8 mouse cellular contexts compared by ENCODE assay signal in the genomic region with DNA sequence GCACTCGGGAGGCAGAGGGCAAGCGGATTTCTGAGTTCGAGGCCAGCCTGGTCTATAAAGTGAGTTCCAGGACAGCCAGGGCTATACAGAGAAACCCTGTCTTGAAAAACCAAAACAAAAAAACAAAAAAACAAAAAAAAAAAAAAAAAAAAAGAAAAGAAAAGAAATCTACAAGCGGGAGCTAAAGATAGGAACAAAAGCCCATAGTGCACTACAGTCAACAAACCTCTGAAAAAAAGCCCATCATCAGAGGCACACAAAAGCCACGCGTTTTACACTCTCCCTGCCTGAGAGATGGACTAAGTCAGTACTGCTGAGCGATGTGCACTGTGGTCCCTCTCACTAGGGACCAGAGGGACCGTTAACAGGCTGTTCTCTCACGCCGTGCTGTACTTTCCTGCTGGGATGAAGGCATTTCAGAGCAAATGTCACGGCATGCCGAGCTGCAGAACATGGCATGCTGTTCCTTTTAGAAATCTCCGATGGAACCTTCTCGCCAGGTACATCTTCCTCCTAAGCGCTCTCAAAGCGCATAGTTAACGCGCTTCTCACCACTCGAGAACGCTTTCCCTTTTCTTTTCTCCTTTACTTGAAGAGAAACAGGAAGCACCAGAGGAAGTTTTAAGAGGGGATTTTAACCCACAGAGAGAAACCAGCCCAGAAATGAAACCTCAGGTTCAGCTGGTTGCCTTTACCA. TPM values are rescaled to one million over a fixed set of nuclear protein-coding genes. Genes with fewer than 3 reads are reported as not detected.
DNase-seq lines count a peak whose midpoint lies in the region; ATAC-seq and TF ChIP-seq lines count a peak whose summit lies in the region.

No protein-coding gene starts in this region.

- H3K4me3 ChIP-seq in intestine, postnatal 0 days (ENCODE audit: low read depth, low read length): peak overlapping the region; percentile 9; the same call in 1 of the 2 replicates
- peak overlapping the region; percentile 30; the same call in 1 of the 2 replicates for H3K4me3 ChIP-seq in olfactory bulb, adult 2 months (ENCODE audit: insufficient read depth, low read depth, low read length)

- H3K27me3 ChIP-seq in intestine, postnatal 0 days (replicated peaks; ENCODE audit: control insufficient read depth, insufficient read depth, low read length): no peaks in the 10 kb centered on the region

- no peaks in the 10 kb centered on the region for H3K9me3 ChIP-seq in intestine, postnatal 0 days (ENCODE audit: control insufficient read depth)

- no peak for TF ChIP-seq CTCF in intestine, postnatal 0 days (IDR thresholded peaks at IDR 0.05; ENCODE audit: low read depth)
- no peak for TF ChIP-seq CTCF in olfactory bulb, adult 2 months (IDR thresholded peaks at IDR 0.05; ENCODE audit: insufficient read depth, low read depth, low read length)

- 53% methylated on average over 20 of the region's 20 CpGs for WGBS in intestine, postnatal 0 days
- WGBS in olfactory bulb, adult 2 months: 21% methylated on average over 20 of the region's 20 CpGs

- no peak for ATAC-seq in intestine, postnatal 0 days
- ATAC-seq in monocyte, adult 5-6 weeks (replicated peaks; ENCODE audit: insufficient number of reproducible peaks, low FRiP score, low TSS enrichment, poor library complexity, severe bottlenecking): no peak

- no peak for TF ChIP-seq POLR2A in olfactory bulb, adult 2 months (IDR thresholded peaks at IDR 0.05; ENCODE audit: insufficient read depth, low read depth, low read length)

- DNase-seq in cerebellum, postnatal 25 days: peak; percentile 43 to 45
- no peak for DNase-seq in cerebellum, adult 11-12 months
- peak; percentile 10 for DNase-seq in thymus, postnatal 25 days
- no peak for DNase-seq in thymus, postnatal 0 days (ENCODE audit: low spot score)
- no peak for DNase-seq in urinary bladder, adult 18-20 months (ENCODE audit: low spot score in 2 of 2)

- H3K36me3 ChIP-seq in intestine, postnatal 0 days (ENCODE audit: control insufficient read depth, insufficient read depth): no peaks in the 10 kb centered on the region

- H3K27ac ChIP-seq in intestine, postnatal 0 days (ENCODE audit: low read depth, low read length): no peak overlapping the region
- no peak overlapping the region for H3K27ac ChIP-seq in olfactory bulb, adult 2 months (ENCODE audit: insufficient read depth, low read depth, low read length)

- H3K9ac ChIP-seq in intestine, postnatal 0 days (ENCODE audit: low read depth, low read length): no peak overlapping the region

- peaks cover 18% of the 10 kb centered on the region; the same call in 1 of the 2 replicates for H3K4me1 ChIP-seq in intestine, postnatal 0 days (replicated peaks; ENCODE audit: control insufficient read depth, insufficient read depth, low read length)
- peaks cover 3% of the 10 kb centered on the region for H3K4me1 ChIP-seq in olfactory bulb, adult 2 months (ENCODE audit: control insufficient read depth, insufficient read depth, low read length)

- peak overlapping the region; percentile 17 for H3K4me2 ChIP-seq in intestine, postnatal 0 days (replicated peaks; ENCODE audit: low read depth)

RNA-seq across cellular contexts. Expression of a gene that starts 40.4 kb away (rescaled TPM):
- 9.9 and 13.0 TPM in 2 replicates for polyA plus RNA-seq in thymus, postnatal 0 days (2015; fragmentation: Nextera tagmentation; extraction: Ambion mirVana)
- 16.0 and 18.4 TPM in 2 replicates for polyA plus RNA-seq in intestine, postnatal 0 days (2015; fragmentation: Nextera tagmentation; extraction: Ambion mirVana)
- not detected in 2 replicates for polyA plus RNA-seq in olfactory bulb, adult 2 months (2012; ENCODE audit: insufficient read depth, insufficient read length, low replicate concordance, missing spikeins)
- total RNA-seq in monocyte, adult 5-6 weeks (2017): 22.1 to 49.2 TPM (median 38.4 TPM) in 3 replicates

RNA-seq across cellular contexts. Expression of a gene that starts 57.2 kb away (rescaled TPM):
- polyA plus RNA-seq in thymus, postnatal 0 days (2015; fragmentation: Nextera tagmentation; extraction: Ambion mirVana): 3.3 and 3.6 TPM in 2 replicates
- 2.0 and 2.2 TPM in 2 replicates for polyA plus RNA-seq in intestine, postnatal 0 days (2015; fragmentation: Nextera tagmentation; extraction: Ambion mirVana)
- polyA plus RNA-seq in olfactory bulb, adult 2 months (2012; ENCODE audit: insufficient read depth, insufficient read length, low replicate concordance, missing spikeins): not detected in 2 replicates
- 216 to 241 TPM (median 224 TPM) in 3 replicates for total RNA-seq in monocyte, adult 5-6 weeks (2017)

Comparison
In these comparisons a context has a peak if more than half of its experiments do, and no peak if none do; other contexts are left out.
1. DNase-seq: peak in cerebellum, postnatal 25 days (2 of 2) and thymus, postnatal 25 days (single experiment); none in cerebellum, adult 11-12 months (single experiment), thymus, postnatal 0 days (single experiment) and urinary bladder, adult 18-20 months (0 of 2).